Mouse (Mus musculus) kidney, embryonic 16.5 days (tissue): ENCODE data around the gene Nudt1. TPM values are rescaled to one million over a fixed set of nuclear protein-coding genes. Genes with fewer than 3 reads are reported as not detected.
"Not testable (repeated sequence)": the region's sequence is repeated elsewhere in the genome, so short reads cannot be mapped to it uniquely, and the experiment has no call there.

Experiments
- ATAC-seq: fragments of 200-750 bp; cut with Nextera tagmentation; 2 replicates; pipeline ENCODE4 v1.8.0; 2017; ENCODE audit warnings: moderate TSS enrichment; ENCODE audit not compliant: low FRiP score, low TSS enrichment
- H3K27ac ChIP-seq: fragments of 300-500 bp; sonication (generic); 2 replicates; pipeline ENCODE4 v1.5.1; 2014; ENCODE audit warnings: low read length
- H3K27me3 ChIP-seq: fragments of 300-500 bp; sonication (generic); 2 replicates; pipeline ENCODE4 v1.6.1; 2014; ENCODE audit warnings: low read length, control low read depth, mixed read lengths; ENCODE audit not compliant: insufficient read depth
- H3K36me3 ChIP-seq: fragments of 300-500 bp; sonication (generic); 2 replicates; pipeline ENCODE4 v1.6.1; 2014; ENCODE audit warnings: low read length, control low read depth, mixed read lengths; ENCODE audit not compliant: insufficient read depth
- H3K4me1 ChIP-seq: fragments of 300-500 bp; sonication (generic); 2 replicates; pipeline ENCODE4 v1.6.1; 2014; ENCODE audit warnings: low read length, control low read depth, mixed read lengths; ENCODE audit not compliant: insufficient read depth
- H3K4me2 ChIP-seq: fragments of 300-500 bp; sonication (generic); replicated peaks from 2 replicates; pipeline ENCODE4 v1.6.1; 2014; ENCODE audit warnings: low read depth, low read length
- H3K4me3 ChIP-seq: fragments of 300-500 bp; sonication (generic); 2 replicates; pipeline ENCODE4 v1.5.1; 2014; ENCODE audit warnings: mild to moderate bottlenecking, low read length
- H3K9ac ChIP-seq: fragments of 300-500 bp; sonication (generic); replicated peaks from 2 replicates; pipeline ENCODE4 v1.6.1; 2014; ENCODE audit warnings: low read length
- H3K9me3 ChIP-seq: fragments of 300-500 bp; sonication (generic); 2 replicates; pipeline ENCODE4 v1.6.1; 2016; ENCODE audit warnings: low read length, control low read depth
- WGBS: fragments of 180-500 bp; shearing (Covaris S2); extraction: QIAGEN DNeasy Blood & Tissue Kit; methylation state at CpG from one replicate; pipeline ENCODE4 v1.1.7; 2014; 5-methylcytosine and 5-hydroxymethylcytosine counted together
- polyA plus RNA-seq: library from polyadenylated mRNA; unstranded; fragments of >200 nt; fragmentation: Nextera tagmentation; extraction: Ambion mirVana; gene quantifications from 2 replicates; pipeline ENCODE4 v1.2.1, GENCODE M21; 2015

Gene Nudt1
- polyA plus RNA-seq, 1 experiment from 2014 or later, result 55.2 TPM

DNA sequence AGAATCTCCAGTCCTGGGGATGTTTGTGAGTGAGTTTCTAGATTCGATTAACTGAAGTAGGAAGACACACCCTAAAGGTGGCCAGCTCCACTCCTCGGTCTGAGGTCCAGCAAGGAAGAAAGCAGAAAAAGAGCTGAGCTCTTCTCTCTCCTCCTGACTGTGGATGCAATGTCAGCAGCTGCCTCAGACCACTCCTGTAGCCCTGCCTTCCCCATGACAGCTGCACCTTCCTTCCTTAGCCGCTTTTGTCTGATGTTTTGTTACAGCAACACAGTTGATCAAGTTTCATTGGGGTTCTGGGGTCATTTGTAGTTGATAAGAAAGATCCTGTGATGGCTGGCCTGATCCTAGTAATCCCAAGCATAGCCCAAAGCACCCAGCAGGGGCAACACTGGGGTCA lies 36.0 kb downstream of the Nudt1 start:
- peaks cover 41% of the 10 kb centered on the region for H3K36me3 ChIP-seq
- no peak overlapping the region for H3K4me2 ChIP-seq
- no peak overlapping the region for H3K9ac ChIP-seq
- 81% methylated on average over 3 of the region's 3 CpGs for WGBS
- H3K4me1 ChIP-seq, result no peaks in the 10 kb centered on the region
- H3K27ac ChIP-seq, result no peak overlapping the region
- H3K27me3 ChIP-seq, result no peaks in the 10 kb centered on the region
- no peaks in the 10 kb centered on the region for H3K9me3 ChIP-seq
- H3K4me3 ChIP-seq, result no peak overlapping the region
- ATAC-seq, result no peak

DNA sequence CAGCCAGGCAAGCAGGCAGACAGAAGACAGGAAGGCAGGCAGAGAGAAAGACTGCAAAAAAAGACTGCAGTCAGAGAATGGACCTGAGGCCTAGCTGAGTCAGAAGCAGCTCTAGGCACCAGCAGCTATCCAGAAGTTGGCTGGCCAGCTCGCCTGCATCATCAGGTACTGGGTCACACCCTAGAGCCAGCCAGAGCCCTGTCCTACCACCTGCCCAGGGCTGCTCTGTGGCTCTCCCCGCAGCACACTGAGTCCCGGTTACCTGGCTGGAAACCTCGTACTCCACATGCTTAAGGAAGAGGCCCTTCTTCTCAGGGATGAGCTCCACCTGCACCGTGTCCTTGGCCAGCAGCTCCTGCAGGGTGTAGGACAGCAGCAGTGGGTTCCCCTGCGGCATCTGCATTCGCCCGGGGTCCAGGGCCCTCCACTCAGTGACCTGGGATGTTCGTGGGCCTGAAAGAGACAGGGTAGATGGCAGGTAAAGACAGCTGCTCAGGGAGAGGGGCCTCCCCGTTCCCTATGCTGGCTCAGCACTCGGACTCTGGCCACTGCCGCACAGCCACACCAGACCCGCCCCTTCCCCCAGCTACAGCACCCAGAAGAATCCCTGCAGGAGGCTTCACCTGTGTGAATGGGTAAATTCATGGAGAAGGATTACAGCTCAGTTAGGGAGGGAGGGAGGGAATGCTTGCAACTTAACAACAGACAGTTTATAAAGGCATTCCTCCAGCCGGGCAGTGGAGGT lies 38.6 kb downstream of the Nudt1 start:
- Histone ChIP-seq H3K4me2 (no peak overlapping the region), H3K27ac (peak overlapping the region; percentile 25; the same call in 1 of the 2 replicates), H3K27me3 (no peaks in the 10 kb centered on the region), H3K9ac (no peak overlapping the region), H3K4me3 (no peak overlapping the region), H3K9me3 (peaks cover 4% of the 10 kb centered on the region; the same call in 1 of the 2 replicates), H3K4me1 (no peaks in the 10 kb centered on the region), H3K36me3 (peaks cover 24% of the 10 kb centered on the region)
- ATAC-seq, result peak; percentile 88
- WGBS, result 79% methylated on average over 14 of the region's 14 CpGs

DNA sequence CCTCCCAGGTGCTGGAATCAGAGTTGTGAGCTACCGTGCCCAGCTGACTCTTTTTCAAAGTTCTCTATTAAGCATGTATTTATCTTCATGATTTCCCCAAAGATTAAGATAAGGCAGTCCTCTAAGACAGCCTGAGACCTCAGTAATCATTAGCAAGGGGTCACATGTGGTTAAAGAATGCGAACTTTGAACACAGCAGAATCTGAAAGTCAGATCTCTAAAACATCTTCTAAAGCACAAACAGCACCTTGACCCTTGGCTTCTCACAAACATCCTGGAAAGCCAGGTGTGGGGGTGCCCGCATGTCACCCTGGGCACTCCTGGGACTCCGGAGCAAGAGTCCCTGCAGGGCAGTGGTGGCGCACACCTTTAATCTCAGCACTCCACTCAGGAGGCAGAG lies 43.0 kb downstream of the Nudt1 start:
- no peak overlapping the region for H3K9ac ChIP-seq
- ATAC-seq, result no peak
- H3K4me2 ChIP-seq, result no peak overlapping the region
- WGBS, result 80% methylated on average over 5 of the region's 5 CpGs
- H3K27ac ChIP-seq, result no peak overlapping the region
- peaks cover 11% of the 10 kb centered on the region for H3K36me3 ChIP-seq
- no peaks in the 10 kb centered on the region; the same call in 1 of the 2 replicates for H3K4me1 ChIP-seq
- H3K27me3 ChIP-seq, result no peaks in the 10 kb centered on the region
- H3K9me3 ChIP-seq, result peaks cover 4% of the 10 kb centered on the region; the same call in 1 of the 2 replicates
- no peak overlapping the region for H3K4me3 ChIP-seq

DNA sequence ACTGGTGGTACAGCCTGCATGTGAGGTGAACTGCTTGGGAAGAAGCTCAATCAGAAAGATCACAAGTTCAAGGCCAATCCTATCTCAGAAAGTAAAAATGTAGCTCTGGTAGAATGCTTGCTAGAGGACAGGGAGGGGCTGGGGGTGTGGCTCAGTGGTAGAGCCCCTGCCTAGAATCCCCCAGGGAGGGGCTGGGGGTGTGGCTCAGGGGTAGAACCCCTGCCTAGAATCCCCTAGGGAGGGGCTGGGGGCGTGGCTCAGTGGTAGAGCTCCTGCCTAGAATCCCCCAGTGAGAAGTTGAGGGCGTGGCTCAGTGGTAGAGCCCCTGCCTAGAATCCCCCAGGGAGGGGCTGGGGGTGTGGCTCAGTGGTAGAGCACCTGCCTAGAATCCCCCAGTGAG lies 46.7 kb downstream of the Nudt1 start:
- H3K27ac ChIP-seq, H3K9me3 ChIP-seq, H3K27me3 ChIP-seq, H3K4me1 ChIP-seq, H3K4me3 ChIP-seq, H3K4me2 ChIP-seq, ATAC-seq, H3K9ac ChIP-seq: not testable (repeated sequence)
- H3K36me3 ChIP-seq, result peaks cover 11% of the 10 kb centered on the region
- WGBS, result 95% methylated on average over 2 of the region's 2 CpGs

DNA sequence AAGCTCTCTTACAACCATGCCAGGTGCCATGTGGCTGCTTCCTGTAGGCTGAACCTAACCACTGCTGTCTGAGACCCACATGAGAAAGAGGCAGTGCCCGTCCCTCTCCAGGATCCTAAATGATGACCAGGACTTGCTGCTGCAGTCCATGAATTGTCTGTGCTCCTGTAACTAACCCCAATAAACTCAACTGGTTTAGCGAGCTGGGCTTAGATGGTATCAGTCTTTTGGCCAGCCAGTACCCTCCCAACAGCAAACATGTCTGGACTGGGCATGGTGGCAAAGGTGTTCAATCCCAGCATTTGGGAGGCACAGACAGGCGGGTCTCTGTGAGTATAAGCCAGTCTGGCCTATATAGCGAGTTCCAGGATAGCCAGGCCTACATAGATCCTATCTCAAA lies 47.5 kb downstream of the Nudt1 start:
- 0 out of 2 replicates have a peak, but pooled peaks cover 6% of the 10 kb centered on the region for H3K36me3 ChIP-seq
- no peaks in the 10 kb centered on the region for H3K9me3 ChIP-seq
- ATAC-seq, result no peak
- peaks cover 9% of the 10 kb centered on the region for H3K4me1 ChIP-seq
- H3K27ac ChIP-seq, result no peak overlapping the region
- no peak overlapping the region for H3K4me2 ChIP-seq
- 80% methylated on average over 4 of the region's 4 CpGs for WGBS
- H3K9ac ChIP-seq, result no peak overlapping the region
- no peaks in the 10 kb centered on the region for H3K27me3 ChIP-seq
- no peak overlapping the region for H3K4me3 ChIP-seq

DNA sequence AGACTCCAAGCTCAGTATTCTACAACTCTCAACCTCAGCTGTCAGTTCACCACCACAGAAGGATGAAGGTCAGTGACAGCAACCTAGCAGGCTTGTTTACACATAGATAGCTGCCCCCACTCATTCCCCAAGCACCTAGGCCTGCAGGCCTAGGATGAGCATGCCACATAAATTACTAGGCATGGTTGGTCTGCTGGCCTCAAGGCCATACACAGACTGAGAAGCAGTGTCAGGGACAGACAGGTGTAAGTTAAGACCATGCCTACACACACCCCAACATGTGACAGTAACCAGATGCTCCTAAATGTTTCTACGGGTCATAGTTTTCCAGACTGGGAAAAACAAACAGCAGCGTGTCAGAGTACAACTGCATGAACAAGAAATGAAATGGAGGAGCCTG lies 48.0 kb downstream of the Nudt1 start:
- Histone ChIP-seq H3K27ac (no peak overlapping the region), H3K9ac (no peak overlapping the region), H3K36me3 (0 out of 2 replicates have a peak, but pooled peaks cover 6% of the 10 kb centered on the region), H3K4me2 (no peak overlapping the region), H3K4me3 (no peak overlapping the region), H3K4me1 (peaks cover 14% of the 10 kb centered on the region), H3K9me3 (no peaks in the 10 kb centered on the region), H3K27me3 (no peaks in the 10 kb centered on the region)
- 43% methylated on average over 2 of the region's 2 CpGs for WGBS
- ATAC-seq, result peak; percentile 62; the same call in 1 of the 2 replicates

DNA sequence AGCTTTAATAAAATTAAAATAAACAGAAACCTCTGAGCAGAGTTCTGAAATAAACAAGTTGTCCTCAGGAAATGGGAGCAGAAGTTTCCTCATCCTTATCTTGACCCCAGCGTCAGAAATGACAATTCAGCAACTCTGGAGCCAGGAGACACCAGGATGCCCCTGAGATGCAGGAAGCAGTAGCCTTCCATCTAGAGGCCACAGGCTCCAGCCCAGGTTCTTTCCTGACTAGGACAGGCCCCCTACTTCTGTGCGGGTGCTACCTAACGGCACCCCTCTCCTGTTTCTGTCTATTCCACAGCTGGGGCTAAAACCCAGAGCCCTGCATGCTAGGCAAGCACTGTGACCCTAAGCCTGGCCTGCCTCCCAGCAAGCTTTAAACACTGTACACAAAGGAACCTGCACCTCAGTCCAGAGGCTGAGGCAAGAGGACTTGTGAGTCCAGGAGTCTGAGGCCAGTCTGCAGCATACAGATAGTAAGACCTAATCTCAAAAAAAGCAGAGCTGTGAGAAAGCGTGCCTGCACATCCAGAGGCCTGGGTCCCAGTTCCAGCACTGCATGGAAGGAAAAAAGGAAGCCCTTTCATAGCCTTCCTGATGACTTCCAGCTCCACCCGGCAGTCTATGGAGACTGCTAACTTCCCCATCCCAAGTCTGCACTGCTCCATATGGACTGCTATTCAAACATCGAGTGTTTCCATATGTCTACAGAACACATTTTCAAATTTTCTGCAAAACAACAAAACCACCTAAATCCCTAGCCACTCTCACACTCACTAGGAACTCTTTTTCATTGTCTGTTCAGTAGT lies 49.2 kb downstream of the Nudt1 start:
- no peak for ATAC-seq
- no peak overlapping the region for H3K9ac ChIP-seq
- H3K9me3 ChIP-seq, result no peaks in the 10 kb centered on the region
- WGBS, result 69% methylated on average over 6 of the region's 6 CpGs
- peaks cover 14% of the 10 kb centered on the region for H3K4me1 ChIP-seq
- H3K4me3 ChIP-seq, result no peak overlapping the region
- H3K4me2 ChIP-seq, result no peak overlapping the region
- peak overlapping the region; percentile 2; the same call in 1 of the 2 replicates for H3K27ac ChIP-seq
- no peaks in the 10 kb centered on the region for H3K27me3 ChIP-seq
- 0 out of 2 replicates have a peak, but pooled peaks cover 4% of the 10 kb centered on the region for H3K36me3 ChIP-seq

DNA sequence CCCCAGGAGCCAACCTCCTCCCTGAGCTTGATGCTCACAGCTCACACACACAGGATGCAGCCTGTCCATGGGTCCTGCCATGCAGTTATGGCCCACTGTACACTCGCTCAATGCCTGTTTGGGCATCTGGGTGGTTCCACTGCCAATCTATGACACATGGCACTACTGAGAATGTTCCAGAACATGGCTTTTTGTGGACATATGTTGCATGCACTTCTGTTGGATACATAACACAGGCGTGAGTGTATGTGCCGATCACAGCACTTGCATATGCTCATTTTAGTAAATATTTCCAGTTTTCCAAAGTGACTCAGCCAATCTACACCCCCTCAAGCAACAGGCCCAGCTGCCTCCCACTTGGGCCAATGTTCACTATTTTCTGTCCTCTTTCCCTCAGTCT lies 50.2 kb downstream of the Nudt1 start:
- H3K4me3 ChIP-seq, result no peak overlapping the region
- H3K4me1 ChIP-seq, result peaks cover 14% of the 10 kb centered on the region
- 94% methylated on average over 3 of the region's 3 CpGs for WGBS
- H3K36me3 ChIP-seq, result no peaks in the 10 kb centered on the region
- no peak overlapping the region for H3K9ac ChIP-seq
- H3K9me3 ChIP-seq, result no peaks in the 10 kb centered on the region
- H3K27ac ChIP-seq, result no peak overlapping the region
- H3K4me2 ChIP-seq, result no peak overlapping the region
- no peaks in the 10 kb centered on the region for H3K27me3 ChIP-seq
- no peak for ATAC-seq

DNA sequence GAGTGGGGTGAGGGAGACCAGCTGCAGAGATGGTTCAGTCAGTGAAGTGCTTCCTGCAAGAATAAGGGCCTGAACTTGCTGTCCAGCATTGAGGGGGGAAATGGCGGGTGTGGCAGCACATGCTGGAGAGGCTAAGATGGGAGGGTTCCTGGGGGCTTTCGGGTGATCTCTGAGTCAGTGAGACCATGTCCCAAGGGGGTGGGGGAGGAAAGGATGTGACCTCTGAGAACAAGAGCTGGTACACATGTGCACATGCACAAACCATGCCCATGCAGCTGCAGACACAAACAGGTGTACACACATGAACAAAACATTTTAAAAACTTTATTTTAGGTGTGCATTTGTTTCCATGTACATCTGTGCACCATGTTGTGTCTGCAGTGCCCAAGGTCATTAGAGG lies 52.3 kb downstream of the Nudt1 start:
- no peak for ATAC-seq
- Histone ChIP-seq H3K9me3 (no peaks in the 10 kb centered on the region), H3K27ac (no peak overlapping the region), H3K27me3 (no peaks in the 10 kb centered on the region), H3K4me3 (no peak overlapping the region), H3K36me3 (no peaks in the 10 kb centered on the region), H3K9ac (no peak overlapping the region), H3K4me1 (peaks cover 14% of the 10 kb centered on the region), H3K4me2 (no peak overlapping the region)
- 63% methylated on average over 2 of the region's 2 CpGs for WGBS

DNA sequence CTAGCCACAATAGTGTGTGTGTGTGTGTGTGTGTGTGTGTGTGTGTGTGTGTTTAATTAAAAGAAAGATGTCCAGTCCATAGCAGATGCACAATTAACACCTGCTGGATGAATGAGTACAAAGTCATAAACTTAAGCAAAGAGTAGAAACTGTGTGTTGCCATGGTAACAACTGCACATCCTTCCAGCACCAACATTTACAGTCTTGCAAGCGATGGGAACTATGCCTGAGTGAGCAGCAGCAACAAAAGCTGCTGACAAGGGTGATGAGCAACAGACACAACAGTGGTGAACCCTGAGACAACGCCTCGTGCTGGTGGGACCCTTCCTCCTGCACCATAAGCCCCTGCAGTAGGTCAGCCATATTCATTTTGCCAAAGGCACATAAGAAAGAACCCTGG lies 52.8 kb downstream of the Nudt1 start:
- WGBS, result 15% methylated on average over 3 of the region's 3 CpGs
- Histone ChIP-seq H3K27me3 (no peaks in the 10 kb centered on the region), H3K36me3 (no peaks in the 10 kb centered on the region)

More for the DNA sequence above, 52.8 kb downstream of the Nudt1 start:
- Histone ChIP-seq H3K27ac (no peak overlapping the region), H3K9me3 (no peaks in the 10 kb centered on the region), H3K4me1 (peaks cover 17% of the 10 kb centered on the region), H3K4me2 (no peak overlapping the region), H3K4me3 (no peak overlapping the region), H3K9ac (no peak overlapping the region)
- ATAC-seq, result no peak
